Mouse (Mus musculus) layer of hippocampus, postnatal 25 days (tissue): ENCODE measurements at regions not wholly inside any gene's neighbourhood (a gene's known extent, or its start where the extent isn't known, plus 50 kb on each side); places are given as distances from the start of the nearest gene placed in this dataset.

Experiments used
- DNase-seq, 2 experiments: peaks; one replicate each; pipeline ENCODE4 v3.0.0; 2022; ENCODE audit warnings: mixed read lengths in 2 of 2, low spot score in 1 of 2; ENCODE audit errors: extremely low spot score in 1 of 2

GRCm38 (mm10) chr2:75607010-75607915 is 51.8 kb upstream of the Hnrnpa3 start:
- DNase-seq, result no peak

DNA sequence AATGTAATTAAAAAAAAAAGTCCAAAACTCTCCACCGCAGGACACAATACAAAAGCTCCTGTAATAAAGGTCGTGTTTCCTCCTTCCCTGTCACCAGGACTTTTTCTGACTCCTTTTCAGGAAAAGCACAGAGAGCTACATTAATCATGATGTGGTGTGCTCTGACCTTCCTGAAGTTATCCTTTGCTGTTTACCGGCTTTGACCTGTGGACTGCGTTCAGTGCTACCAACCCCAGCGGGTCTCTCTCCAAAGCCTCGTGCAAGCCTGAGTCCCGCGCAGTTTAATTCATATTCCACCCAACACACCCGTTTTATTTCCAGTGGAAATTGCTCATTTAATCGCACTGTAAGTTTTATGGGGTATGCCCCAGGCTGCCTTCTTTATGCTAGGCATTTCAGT is 51.1 kb upstream of the Hnrnpa3 start:
- DNase-seq, result no peak

DNA sequence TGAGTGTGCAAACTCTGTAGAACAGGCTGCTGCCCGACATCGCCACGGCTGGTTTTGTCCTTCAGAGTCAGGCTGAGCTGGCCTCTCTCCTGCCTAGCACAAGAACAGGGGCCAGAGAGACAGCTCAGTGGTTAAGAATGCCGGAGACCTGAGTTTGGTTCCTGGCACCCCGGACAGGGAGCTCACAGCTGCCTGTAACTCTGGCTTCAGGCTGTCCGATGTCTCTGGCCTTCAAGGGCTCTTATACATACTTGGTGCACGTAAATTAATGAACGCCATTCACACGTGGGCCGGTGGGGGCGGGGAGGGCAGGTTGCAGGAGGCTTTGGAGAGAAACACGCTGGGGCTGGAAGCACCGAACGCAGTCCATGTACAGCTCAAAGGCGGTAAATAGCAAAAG is 50.6 kb upstream of the Hnrnpa3 start:
- no peak for DNase-seq

DNA sequence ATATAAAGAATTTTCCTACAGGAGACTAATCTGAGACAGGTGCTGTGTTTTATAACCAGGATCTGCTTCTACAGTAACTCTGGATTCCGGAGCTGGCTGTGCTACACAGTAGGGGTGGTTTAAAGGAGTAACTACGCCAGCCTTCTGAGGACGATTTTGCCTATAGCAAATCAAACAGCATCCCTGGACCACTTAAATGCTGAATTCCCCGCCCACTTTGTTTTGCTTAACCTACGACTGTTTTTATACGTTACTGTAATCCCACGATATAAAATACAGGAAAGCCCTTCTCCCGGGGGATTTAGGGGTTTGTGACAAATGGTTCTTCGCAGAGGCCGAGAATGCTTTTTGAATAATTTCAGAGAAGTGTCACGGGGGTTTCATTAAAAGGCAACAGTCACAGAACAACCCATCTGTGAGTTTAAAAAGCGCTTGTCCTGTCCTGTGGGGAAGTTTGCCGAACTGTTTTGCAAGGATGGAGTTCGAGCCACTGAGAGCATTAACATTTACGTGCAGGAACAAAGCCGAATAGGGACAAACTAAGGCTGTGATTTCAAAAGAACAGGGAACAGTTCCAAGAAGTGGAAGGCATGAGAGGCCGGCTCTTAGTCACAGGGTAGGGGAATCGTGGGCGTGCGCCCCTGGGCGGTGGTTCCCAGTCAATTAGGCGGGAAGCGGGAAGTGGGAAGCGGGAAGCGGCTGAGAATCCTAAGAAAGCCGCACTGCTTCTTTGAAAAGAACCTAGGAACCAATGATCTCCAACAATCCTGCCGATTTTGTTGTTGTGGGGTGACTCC is 49.7 kb upstream of the Hnrnpa3 start:
- DNase-seq, result no peak
